Mouse (Mus musculus) limb, embryonic 14.5 days (tissue): ENCODE results near the gene Slc9a3r1. TPM values are rescaled to one million over a fixed set of nuclear protein-coding genes. Genes with fewer than 3 reads are reported as not detected.

Experiments used
- ATAC-seq: fragments of 200-750 bp; cut with Nextera tagmentation; 2 replicates; pipeline ENCODE4 v1.8.0; 2017; ENCODE audit warnings: low read depth, moderate number of reproducible peaks, moderate TSS enrichment; ENCODE audit not compliant: low FRiP score
- DNase-seq: peaks from one replicate; pipeline ENCODE4 v3.0.0-alpha.2; 2015; ENCODE audit warnings: low spot score
- H3K27ac ChIP-seq: fragments of 300-500 bp; sonication (generic); replicated peaks from 2 replicates; pipeline ENCODE4 v1.5.1; 2014; ENCODE audit warnings: low read depth, mild to moderate bottlenecking, low read length, moderate library complexity, mixed read lengths
- H3K27me3 ChIP-seq: fragments of 300-500 bp; sonication (generic); 2 replicates; pipeline ENCODE4 v1.6.1; 2014; ENCODE audit warnings: low read length, mixed read lengths; ENCODE audit not compliant: control insufficient read depth, insufficient read depth
- H3K36me3 ChIP-seq: fragments of 300-500 bp; sonication (generic); 2 replicates; pipeline ENCODE4 v1.6.1; 2014; ENCODE audit warnings: mild to moderate bottlenecking, low read length, moderate library complexity, mixed read lengths; ENCODE audit not compliant: control insufficient read depth, insufficient read depth
- H3K4me1 ChIP-seq: fragments of 300-500 bp; sonication (generic); 2 replicates; pipeline ENCODE4 v1.6.1; 2014; ENCODE audit warnings: antibody characterized with exemption, low read length, mixed read lengths; ENCODE audit not compliant: control insufficient read depth, insufficient read depth
- H3K4me2 ChIP-seq: fragments of 300-500 bp; sonication (generic); replicated peaks from 2 replicates; pipeline ENCODE4 v1.6.1; 2014; ENCODE audit warnings: low read depth, mild to moderate bottlenecking, low read length, moderate library complexity; ENCODE audit not compliant: severe bottlenecking
- H3K4me3 ChIP-seq: fragments of 300-500 bp; sonication (generic); replicated peaks from 2 replicates; pipeline ENCODE4 v1.5.1; 2014; ENCODE audit warnings: low read length
- H3K9ac ChIP-seq: fragments of 300-500 bp; sonication (generic); 2 replicates; pipeline ENCODE4 v1.6.1; 2014; ENCODE audit warnings: mild to moderate bottlenecking, low read depth, low read length, moderate library complexity; ENCODE audit not compliant: severe bottlenecking
- H3K9me3 ChIP-seq: fragments of 300-500 bp; sonication (generic); 2 replicates; pipeline ENCODE4 v1.6.1; 2016; ENCODE audit warnings: low read length; ENCODE audit not compliant: control insufficient read depth
- POLR2A ChIP-seq: fragments of 200-500 bp; IDR thresholded peaks from 2 replicates; pipeline ENCODE4 v1.8.0; 2012; ENCODE audit warnings: inconsistent platforms, mild to moderate bottlenecking, moderate library complexity, borderline replicate concordance; ENCODE audit not compliant: insufficient read depth, insufficient read length; ENCODE audit errors: extremely low read depth
- WGBS: fragments of 180-500 bp; shearing (Covaris S2); extraction: QIAGEN DNeasy Blood & Tissue Kit; methylation state at CpG from one replicate; pipeline ENCODE4 v1.1.7; 2014; 5-methylcytosine and 5-hydroxymethylcytosine counted together
- polyA plus RNA-seq, 2 experiments: library from polyadenylated mRNA; depleted of rRNA in 1 of 2; stranded (reverse) in 1 of 2; unstranded in 1 of 2; fragments of >200 nt; fragmentation: Nextera tagmentation in 1 of 2; extraction: Ambion mirVana in 1 of 2; gene quantifications; 2 replicates each; pipeline versions ENCODE4 v1.2.1 to v1.2.3; 2012 to 2014

Gene Slc9a3r1
- polyA plus RNA-seq, 2 experiments = 22.0 to 29.9 TPM

DNA sequence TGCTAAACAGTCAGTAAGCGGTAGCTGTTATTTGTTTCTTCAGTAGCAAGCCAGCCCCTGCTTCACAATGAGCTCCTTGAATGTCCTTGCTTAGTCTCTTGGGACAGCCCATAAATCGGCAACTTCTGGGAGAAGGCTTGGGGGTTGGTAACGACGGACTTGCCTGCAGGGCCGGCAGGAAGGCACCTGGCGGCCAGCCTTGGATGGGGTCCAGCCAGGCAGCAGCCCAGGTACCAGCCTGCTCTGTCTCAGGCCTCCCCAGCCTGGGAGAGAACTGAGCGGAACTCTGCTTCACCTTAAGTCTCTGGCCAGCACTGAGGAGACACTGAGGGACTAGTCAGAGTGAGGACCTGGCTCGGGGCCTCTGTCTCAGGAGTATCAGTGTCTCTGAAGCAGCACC, 8.0 kb downstream of the Slc9a3r1 start:
- WGBS = 27% methylated on average over 8 of the region's 8 CpGs
- H3K4me3 ChIP-seq = no peak overlapping the region
- no peak for TF ChIP-seq POLR2A
- ATAC-seq (no peak), DNase-seq (no peak)
- 0 out of 2 replicates have a peak, but pooled peaks cover 5% of the 10 kb centered on the region for H3K27me3 ChIP-seq
- H3K4me2 ChIP-seq = no peak overlapping the region
- H3K9ac ChIP-seq = no peak overlapping the region
- no peaks in the 10 kb centered on the region for H3K36me3 ChIP-seq
- H3K4me1 ChIP-seq = peaks cover 29% of the 10 kb centered on the region
- H3K9me3 ChIP-seq = no peaks in the 10 kb centered on the region
- H3K27ac ChIP-seq = no peak overlapping the region

DNA sequence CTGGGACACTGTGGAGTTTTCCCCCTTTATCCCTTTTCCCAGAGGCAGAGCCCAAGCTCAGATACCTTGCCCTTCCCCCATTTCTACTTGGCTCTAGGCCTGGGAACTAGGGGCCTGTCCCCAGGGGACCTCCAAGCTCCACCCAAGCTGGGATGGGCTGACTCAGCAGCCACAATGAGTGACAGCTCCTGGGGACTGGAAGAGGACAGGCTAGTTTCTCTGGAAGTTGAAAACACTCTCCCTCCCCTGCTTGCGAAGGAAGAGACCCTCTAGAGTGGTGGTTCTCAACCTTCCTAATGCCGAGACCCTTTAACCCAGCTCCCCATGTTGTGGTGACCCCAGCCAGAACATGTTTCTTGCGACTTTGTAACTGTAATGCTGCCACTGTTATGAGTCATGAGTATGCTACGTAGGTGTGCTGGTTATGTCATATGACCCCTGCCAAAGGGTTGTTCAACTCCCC, 9.7 kb downstream of the Slc9a3r1 start:
- DNase-seq (peak; percentile 64), ATAC-seq (no peak)
- no peak overlapping the region for H3K4me3 ChIP-seq
- H3K36me3 ChIP-seq = no peaks in the 10 kb centered on the region
- H3K9me3 ChIP-seq = no peaks in the 10 kb centered on the region
- H3K27me3 ChIP-seq = 0 out of 2 replicates have a peak, but pooled peaks cover 5% of the 10 kb centered on the region
- peaks cover 39% of the 10 kb centered on the region for H3K4me1 ChIP-seq
- WGBS = 35% methylated on average over 4 of the region's 4 CpGs
- no peak overlapping the region for H3K9ac ChIP-seq
- no peak for TF ChIP-seq POLR2A
- H3K27ac ChIP-seq = no peak overlapping the region
- no peak overlapping the region for H3K4me2 ChIP-seq

DNA sequence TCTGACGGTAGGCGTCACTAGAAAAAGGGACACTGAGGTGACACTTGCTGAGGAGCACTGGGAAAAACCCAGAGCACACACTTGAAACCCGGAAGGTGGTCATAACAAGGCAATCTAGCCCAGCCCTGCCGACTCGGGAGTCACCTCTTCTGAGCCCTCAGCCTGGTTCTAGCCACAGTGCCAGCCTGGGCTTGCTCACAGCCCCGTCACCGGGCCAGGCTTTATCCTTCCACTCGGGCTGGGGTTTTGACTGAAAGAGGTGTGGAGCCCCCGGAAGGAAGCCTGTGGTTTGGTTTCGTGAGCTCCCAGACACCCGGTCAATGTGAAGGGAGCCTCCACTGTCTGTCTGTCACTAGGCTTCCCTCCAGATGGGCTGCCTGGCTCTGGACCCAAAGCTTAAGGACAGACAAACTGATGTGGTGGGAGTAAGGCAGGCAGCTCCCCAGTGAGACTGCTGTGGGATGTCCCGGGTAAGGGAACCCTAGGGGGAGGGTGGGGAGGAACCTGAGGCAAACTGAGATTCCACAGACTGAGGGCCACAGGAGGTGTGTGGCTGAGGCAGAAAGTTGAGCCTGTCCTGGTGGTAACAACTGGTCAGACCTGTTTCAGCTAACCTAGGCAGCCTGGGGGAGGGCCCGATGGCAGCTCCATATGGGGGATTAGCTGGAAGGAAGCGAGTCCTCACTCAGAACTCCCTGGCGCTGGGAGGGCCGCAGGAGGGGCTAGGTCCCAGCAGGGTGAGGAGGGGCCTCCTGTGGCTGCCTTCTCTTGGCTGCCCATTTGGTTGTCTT, 10.6 kb downstream of the Slc9a3r1 start:
- 0 out of 2 replicates have a peak, but pooled peaks cover 5% of the 10 kb centered on the region for H3K27me3 ChIP-seq
- H3K9me3 ChIP-seq = no peaks in the 10 kb centered on the region
- no peak for TF ChIP-seq POLR2A
- 13% methylated on average over 16 of the region's 16 CpGs for WGBS
- H3K4me3 ChIP-seq = no peak overlapping the region
- no peak overlapping the region for H3K9ac ChIP-seq
- peaks cover 41% of the 10 kb centered on the region for H3K4me1 ChIP-seq
- H3K36me3 ChIP-seq = no peaks in the 10 kb centered on the region
- peak overlapping the region; percentile 10; the same call in 1 of the 2 replicates for H3K4me2 ChIP-seq
- ATAC-seq (no peak), DNase-seq (no peak)
- no peak overlapping the region for H3K27ac ChIP-seq

DNA sequence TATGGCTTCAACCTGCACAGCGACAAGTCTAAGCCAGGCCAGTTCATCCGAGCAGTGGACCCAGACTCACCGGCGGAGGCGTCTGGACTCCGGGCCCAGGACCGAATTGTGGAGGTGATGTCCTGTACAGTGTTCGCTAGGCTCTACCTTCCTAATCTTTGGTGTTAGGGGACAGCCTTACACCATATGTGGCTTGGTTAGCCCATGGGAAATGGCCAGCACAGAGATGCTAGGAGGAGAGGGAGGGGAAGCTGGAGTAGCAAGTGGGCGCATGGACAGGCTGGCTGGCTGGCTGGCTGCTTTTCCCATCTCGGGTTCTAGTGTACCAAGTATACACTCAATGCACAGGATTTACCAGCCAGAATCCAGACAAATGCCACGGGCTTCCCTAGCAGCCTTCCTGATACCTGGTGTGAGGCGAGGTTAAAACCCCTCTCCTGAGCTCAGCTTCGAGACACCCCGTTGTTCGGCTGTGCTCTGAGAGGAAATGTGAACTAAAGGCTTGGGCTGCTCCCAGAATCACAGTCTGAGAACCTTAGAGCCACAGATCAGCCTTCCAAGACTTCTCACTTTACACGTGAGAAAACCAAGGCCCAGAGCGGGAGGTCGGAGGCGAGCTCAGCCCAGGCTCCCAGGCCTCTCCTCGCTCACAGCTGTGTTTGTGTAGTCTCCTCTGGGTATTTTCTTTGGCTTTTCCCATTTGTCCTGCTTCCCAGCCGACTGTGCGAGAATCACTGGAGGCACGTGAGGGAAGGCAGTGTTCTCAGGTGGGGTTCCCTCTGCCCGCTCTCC, 13.5 kb downstream of the Slc9a3r1 start:
- Histone ChIP-seq H3K4me2 (no peak overlapping the region), H3K27ac (peak overlapping the region; percentile 58), H3K27me3 (0 out of 2 replicates have a peak, but pooled peaks cover 5% of the 10 kb centered on the region), H3K9me3 (no peaks in the 10 kb centered on the region), H3K36me3 (no peaks in the 10 kb centered on the region), H3K4me1 (peaks cover 37% of the 10 kb centered on the region), H3K9ac (no peak overlapping the region), H3K4me3 (no peak overlapping the region)
- 64% methylated on average over 24 of the region's 24 CpGs for WGBS
- DNase-seq (peak; percentile 28), ATAC-seq (no peak)
- TF ChIP-seq POLR2A = no peak

DNA sequence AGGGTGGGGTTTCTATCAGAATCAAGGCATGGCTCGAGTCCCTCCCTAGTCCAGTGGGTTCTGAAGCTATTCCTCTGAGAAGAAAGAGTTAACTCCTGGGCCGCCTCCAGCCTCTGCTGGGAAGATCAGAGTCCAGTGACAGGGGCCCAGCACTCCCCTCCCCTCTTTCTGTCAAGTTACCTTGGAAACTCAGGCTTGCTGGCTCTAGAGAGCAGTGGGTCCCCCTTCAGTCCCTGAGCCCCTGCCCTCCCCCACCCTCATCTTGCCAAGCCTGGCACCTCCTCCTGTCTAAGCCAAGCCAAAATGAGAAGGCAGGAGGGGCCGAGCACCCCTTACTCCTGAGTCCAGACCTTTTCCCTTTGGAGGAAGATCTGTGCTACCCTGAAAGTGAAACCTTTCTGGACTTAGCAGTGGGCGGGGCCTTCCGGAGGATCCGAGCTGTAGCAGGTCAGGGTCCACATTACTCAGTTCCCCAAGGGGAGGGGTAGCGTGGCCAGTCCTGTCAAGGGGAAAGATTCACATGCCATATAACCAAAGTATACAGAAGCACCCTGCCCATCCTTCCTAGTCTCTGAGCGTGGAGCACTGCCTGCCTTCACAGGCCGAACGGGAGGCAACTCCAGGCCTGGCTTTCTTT, 14.5 kb downstream of the Slc9a3r1 start:
- DNase-seq = no peak

More for the DNA sequence above, 14.5 kb downstream of the Slc9a3r1 start:
- Histone ChIP-seq H3K36me3 (no peaks in the 10 kb centered on the region), H3K9me3 (no peaks in the 10 kb centered on the region), H3K4me1 (peaks cover 28% of the 10 kb centered on the region), H3K4me2 (peak overlapping the region; percentile 18; the same call in 1 of the 2 replicates), H3K4me3 (no peak overlapping the region), H3K9ac (no peak overlapping the region), H3K27ac (no peak overlapping the region; the same call in 1 of the 2 replicates), H3K27me3 (0 out of 2 replicates have a peak, but pooled peaks cover 5% of the 10 kb centered on the region)
- TF ChIP-seq POLR2A = no peak
- WGBS = 42% methylated on average over 10 of the region's 10 CpGs
- ATAC-seq = no peak
